Mouse (Mus musculus) heart, embryonic 16.5 days (tissue): ENCODE results near the gene Tbc1d4. TPM values are rescaled to one million over a fixed set of nuclear protein-coding genes. Genes with fewer than 3 reads are reported as not detected.

Source experiments
- polyA plus RNA-seq: library from polyadenylated mRNA; unstranded; fragments of >200 nt; fragmentation: Nextera tagmentation; extraction: Ambion mirVana; gene quantifications from 2 replicates; pipeline ENCODE4 v1.2.1, GENCODE M21; 2015

Tbc1d4 gene
- polyA plus RNA-seq, 1 experiment from 2014 or later = 25.9 TPM

Other genes starting within 250 kb of the Tbc1d4 start
- gene Commd6, start 31.5 kb upstream of the Tbc1d4 start, polyA plus RNA-seq = 65.9 and 75.3 TPM in 2 replicates
- 79.9 and 95.2 TPM in 2 replicates for gene Uchl3, start 44.8 kb upstream of the Tbc1d4 start, polyA plus RNA-seq
- 3.7 and 5.1 TPM in 2 replicates for gene Gm9922, start 120.6 kb upstream of the Tbc1d4 start, polyA plus RNA-seq
- 267 and 272 TPM in 2 replicates for gene Lmo7, start 120.8 kb upstream of the Tbc1d4 start, polyA plus RNA-seq